ENCODE assay signal across 7 mouse cellular contexts in genomic region chr11:117568606-117568991, GRCm38 (mm10).
DNase-seq lines count a peak whose midpoint lies in the region; ATAC-seq and TF ChIP-seq lines count a peak whose summit lies in the region.

No protein-coding gene starts in this region.

- in situ Hi-C loops in Patski (cut with MboI; ENCODE audit: low pct_unique_long_range_greater_than_20kb) = no loop called here

- no peak overlapping the region for H3K9ac ChIP-seq in heart, adult 2 months (ENCODE audit: low read depth, low read length)
- H3K9ac ChIP-seq in lung, postnatal 0 days (replicated peaks; ENCODE audit: low read depth) = no peak overlapping the region

- no peaks in the 10 kb centered on the region for H3K79me2 ChIP-seq in heart, adult 2 months (replicated peaks; ENCODE audit: control insufficient read depth, insufficient read depth, low read length)

- no peak overlapping the region for H3K4me2 ChIP-seq in lung, postnatal 0 days (replicated peaks; ENCODE audit: low read depth, low read length)

- peak; percentile 60 for DNase-seq in Patski (ENCODE audit: low read depth, low spot score)
- peak; percentile 25 to 52 for DNase-seq in adrenal gland, postnatal 36 days
- DNase-seq in heart, adult 2 months = peak; percentile 48 to 58
- peak; percentile 88 for DNase-seq in lung, postnatal 0 days (ENCODE audit: low spot score)
- DNase-seq in spleen, postnatal 10 days (ENCODE audit: low spot score in 2 of 2) = no peak
- DNase-seq in kidney, postnatal 25 days = no peak
- DNase-seq in frontal cortex, postnatal 10 days (ENCODE audit: low spot score in 2 of 2) = no peak

- H3K4me1 ChIP-seq in heart, adult 2 months (ENCODE audit: control insufficient read depth, insufficient read depth, low read length) = peaks cover 14% of the 10 kb centered on the region
- peaks cover 5% of the 10 kb centered on the region; the same call in 1 of the 2 replicates for H3K4me1 ChIP-seq in lung, postnatal 0 days (ENCODE audit: insufficient read depth, low read depth, low read length)

- TF ChIP-seq POLR2A in heart, adult 2 months (IDR thresholded peaks at IDR 0.05; ENCODE audit: insufficient read depth, low read depth, low read length) = no peak

- no peak for TF ChIP-seq CTCF in Patski (IDR thresholded peaks at IDR 0.05)
- no peak for TF ChIP-seq CTCF in heart, adult 2 months (IDR thresholded peaks at IDR 0.05)
- no peak for TF ChIP-seq CTCF in lung, postnatal 0 days (IDR thresholded peaks at IDR 0.05)

- peak overlapping the region; percentile 15 for H3K27ac ChIP-seq in heart, adult 2 months
- peak overlapping the region; percentile 51; the same call in 1 of the 2 replicates for H3K27ac ChIP-seq in lung, postnatal 0 days (ENCODE audit: low read length)

- H3K4me3 ChIP-seq in heart, adult 2 months = no peak overlapping the region
- no peak overlapping the region for H3K4me3 ChIP-seq in lung, postnatal 0 days (ENCODE audit: low read depth, low read length)

- TF ChIP-seq EP300 in heart, adult 2 months (IDR thresholded peaks at IDR 0.05; ENCODE audit: insufficient read depth, low read depth, low read length) = 0 out of 2 replicates have a peak, but pooled peaks have one; percentile 42
- TF ChIP-seq EP300 in lung, postnatal 0 days (IDR thresholded peaks at IDR 0.05) = no peak

- 14% methylated on average over 9 of the region's 9 CpGs for WGBS in heart, adult 2 months
- WGBS in lung, postnatal 0 days = 19% methylated on average over 9 of the region's 9 CpGs

- H3K36me3 ChIP-seq in heart, adult 2 months (ENCODE audit: control insufficient read depth, insufficient read depth, low read length) = no peaks in the 10 kb centered on the region
- no peaks in the 10 kb centered on the region for H3K36me3 ChIP-seq in lung, postnatal 0 days (ENCODE audit: insufficient read depth, low read length)

- POLR2A ChIA-PET in Patski (lab: Charles Lee) = interaction anchor here (1.4 kb wide), 1 partner anchor 86 kb away, joined by 3 read pairs; the partner anchor contains the start of gene Tnrc6c

- peak; percentile 63 for ATAC-seq in Patski
- peak; percentile 83 for ATAC-seq in lung, postnatal 0 days

- no peaks in the 10 kb centered on the region for H3K9me3 ChIP-seq in lung, postnatal 0 days (ENCODE audit: low read length)

- intact Hi-C loops in heart, adult 2 months (cut with DNase I) = no loop called here

- H3K27me3 ChIP-seq in Patski = no peaks in the 10 kb centered on the region
- no peaks in the 10 kb centered on the region for H3K27me3 ChIP-seq in heart, adult 2 months (ENCODE audit: control insufficient read depth, insufficient read depth, low read length)
- H3K27me3 ChIP-seq in lung, postnatal 0 days (replicated peaks; ENCODE audit: insufficient read depth, low read length) = no peaks in the 10 kb centered on the region

- CTCF ChIA-PET in Patski (lab: Charles Lee) = no interaction called here

Comparison
In these comparisons a context has a peak if more than half of its experiments do, and no peak if none do; other contexts are left out.
1. DNase-seq: peak in Patski (single experiment), adrenal gland, postnatal 36 days (2 of 2), heart, adult 2 months (2 of 2) and lung, postnatal 0 days (single experiment); none in spleen, postnatal 10 days (0 of 2), kidney, postnatal 25 days (0 of 2) and frontal cortex, postnatal 10 days (0 of 2).